Mouse (Mus musculus): ENCODE results near the gene Il34.

GRCm38 (mm10) chr8:110714827-110715519 lies 90.8 kb downstream of the Il34 start:
- TF ChIP-seq CTCF (IDR thresholded peaks at IDR 0.05; ENCODE audit: insufficient read depth, low read length) (no peak), POLR2A (IDR thresholded peaks at IDR 0.05; ENCODE audit: borderline replicate concordance, extremely low read depth, low read depth, low read length) (no peak)

Data from lung, adult 2 months (tissue).